ENCODE assay signal across 17 mouse cellular contexts in genomic region chr10:62588616-62589015, GRCm38 (mm10). TPM values are rescaled to one million over a fixed set of nuclear protein-coding genes. Genes with fewer than 3 reads are reported as not detected.
A peak's percentile ranks its signal among the peaks of the same experiment; 100 is the strongest.
DNase-seq lines count a peak whose midpoint lies in the region; ATAC-seq lines count a peak whose summit lies in the region.
"Had no signal": no experiment of that assay in that cellular context is flagged by ENCODE, and none has a peak within 500 bp of the region (broad histone marks: within the 10 kb centered on the region; RNA-seq: fewer than 3 reads in every experiment).

No protein-coding gene starts in this region.

- 68% methylated on average over 4 of the region's 4 CpGs for WGBS in heart, embryonic 11.5 days (ENCODE audit: insufficient replicate concordance)
- 92% methylated on average over 4 of the region's 4 CpGs for WGBS in midbrain, embryonic 11.5 days
- 88% methylated on average over 4 of the region's 4 CpGs for WGBS in midbrain, embryonic 16.5 days

- no peaks in the 10 kb centered on the region for H3K9me3 ChIP-seq in heart, embryonic 11.5 days (replicated peaks; ENCODE audit: control insufficient read depth, low read length)
- H3K9me3 ChIP-seq in midbrain, embryonic 11.5 days (ENCODE audit: control insufficient read depth, low read length), result no peaks in the 10 kb centered on the region
- no peaks in the 10 kb centered on the region for H3K9me3 ChIP-seq in midbrain, embryonic 16.5 days (replicated peaks; ENCODE audit: control insufficient read depth, low read length, poor library complexity, severe bottlenecking)
- H3K9me3 ChIP-seq: heart, embryonic 15.5 days; hindbrain, embryonic 15.5 days; lung, embryonic 15.5 days; neural tube, embryonic 13.5 days had no signal

- H3K36me3 ChIP-seq in heart, embryonic 11.5 days (ENCODE audit: control insufficient read depth, insufficient read depth, low read length), result peaks cover 42% of the 10 kb centered on the region
- peaks cover 56% of the 10 kb centered on the region for H3K36me3 ChIP-seq in midbrain, embryonic 11.5 days (ENCODE audit: control insufficient read depth, insufficient read depth, low read length)
- H3K36me3 ChIP-seq in midbrain, embryonic 16.5 days (ENCODE audit: control insufficient read depth, insufficient read depth, low read length), result peaks cover 60% of the 10 kb centered on the region

- no peak overlapping the region for H3K4me2 ChIP-seq in heart, embryonic 11.5 days
- no peak overlapping the region for H3K4me2 ChIP-seq in midbrain, embryonic 11.5 days
- H3K4me2 ChIP-seq in midbrain, embryonic 16.5 days (ENCODE audit: low read length), result no peak overlapping the region
- H3K4me2 ChIP-seq: heart, embryonic 15.5 days; hindbrain, embryonic 15.5 days; lung, embryonic 15.5 days; neural tube, embryonic 13.5 days had no signal

- H3K4me3 ChIP-seq in heart, embryonic 11.5 days (ENCODE audit: low read depth, low read length), result no peak overlapping the region
- H3K4me3 ChIP-seq in midbrain, embryonic 11.5 days (ENCODE audit: low read depth, low read length), result no peak overlapping the region
- H3K4me3 ChIP-seq in midbrain, embryonic 16.5 days (ENCODE audit: low read depth, low read length), result no peak overlapping the region
- H3K4me3 ChIP-seq: heart, embryonic 15.5 days; hindbrain, embryonic 15.5 days; lung, embryonic 15.5 days; neural tube, embryonic 13.5 days had no signal

- H3K27ac ChIP-seq in heart, embryonic 11.5 days (ENCODE audit: low read depth, low read length), result no peak overlapping the region
- no peak overlapping the region for H3K27ac ChIP-seq in midbrain, embryonic 11.5 days (ENCODE audit: low read depth, low read length)
- no peak overlapping the region for H3K27ac ChIP-seq in midbrain, embryonic 16.5 days (ENCODE audit: low read length)
- H3K27ac ChIP-seq: heart, embryonic 15.5 days; hindbrain, embryonic 15.5 days; lung, embryonic 15.5 days; neural tube, embryonic 13.5 days had no signal

- intact Hi-C loops in heart, postnatal 10 days (cut with DNase I), result no loop called here

- no peaks in the 10 kb centered on the region for H3K4me1 ChIP-seq in heart, embryonic 11.5 days (ENCODE audit: control insufficient read depth, insufficient read depth, low read length)
- H3K4me1 ChIP-seq in midbrain, embryonic 11.5 days (ENCODE audit: control insufficient read depth, insufficient read depth, low read length), result no peaks in the 10 kb centered on the region
- H3K4me1 ChIP-seq in midbrain, embryonic 16.5 days (ENCODE audit: control insufficient read depth, insufficient read depth, low read length), result no peaks in the 10 kb centered on the region
- H3K4me1 ChIP-seq: hindbrain, embryonic 15.5 days; lung, embryonic 15.5 days; neural tube, embryonic 13.5 days had no signal

- DNase-seq in adrenal gland, adult 2 months, result peak; percentile 30
- no peak for DNase-seq in adrenal gland, postnatal 25 days
- peak; percentile 19 to 45 for DNase-seq in heart, postnatal 10 days
- peak; percentile 10 for DNase-seq in midbrain, embryonic 11.5 days (ENCODE audit: low spot score, missing footprints)
- DNase-seq in ovary, postnatal 14 days (ENCODE audit: low spot score), result peak; percentile 29
- no peak for DNase-seq in gastrocnemius, adult 8-10 months (ENCODE audit: low spot score in 2 of 2)
- DNase-seq: gastrocnemius, postnatal 14 days; right cerebral cortex, adult 18-20 months had no signal

- H3K27me3 ChIP-seq in heart, embryonic 11.5 days (ENCODE audit: control insufficient read depth, insufficient read depth, low read length), result no peaks in the 10 kb centered on the region
- H3K27me3 ChIP-seq in midbrain, embryonic 11.5 days (ENCODE audit: control insufficient read depth, insufficient read depth, low read length), result no peaks in the 10 kb centered on the region
- no peaks in the 10 kb centered on the region for H3K27me3 ChIP-seq in midbrain, embryonic 16.5 days (ENCODE audit: control insufficient read depth, insufficient read depth, low read depth, low read length)
- H3K27me3 ChIP-seq: CH12.LX; heart, embryonic 15.5 days; hindbrain, embryonic 15.5 days; lung, embryonic 15.5 days; neural tube, embryonic 13.5 days; Patski had no signal

- no peak for ATAC-seq in heart, embryonic 11.5 days (replicated peaks; ENCODE audit: insufficient number of reproducible peaks, low FRiP score, low TSS enrichment)
- no peak for ATAC-seq in midbrain, embryonic 11.5 days (ENCODE audit: low FRiP score)
- ATAC-seq in midbrain, embryonic 16.5 days, result no peak
- ATAC-seq: intestine, postnatal 0 days; Patski had no signal

- H3K9ac ChIP-seq in heart, embryonic 11.5 days (ENCODE audit: low read depth, low read length), result no peak overlapping the region
- H3K9ac ChIP-seq in midbrain, embryonic 11.5 days (ENCODE audit: low read length), result no peak overlapping the region
- H3K9ac ChIP-seq in midbrain, embryonic 16.5 days (ENCODE audit: low read depth, low read length), result no peak overlapping the region
- H3K9ac ChIP-seq: heart, embryonic 15.5 days; hindbrain, embryonic 15.5 days; lung, embryonic 15.5 days; neural tube, embryonic 13.5 days had no signal

RNA-seq across cellular contexts. Expression of gene Kif1bp, which starts 10.4 kb away (rescaled TPM):
- 10 to 100 TPM; 57.7 to 60.8 TPM for total RNA-seq in adrenal gland, adult 2 months (2021)
- polyA plus RNA-seq in adrenal gland, adult 2 months (2012; rRNA removed), result 64.0 and 74.9 TPM in 2 replicates
- 53.7 and 60.9 TPM in 2 replicates for total RNA-seq in adrenal gland, postnatal 25 days (2021)
- 10 to 100 TPM; 36.0 to 36.5 TPM for total RNA-seq in heart, postnatal 10 days (2021)
- polyA plus RNA-seq in heart, embryonic 11.5 days (2014; fragmentation: Nextera tagmentation; extraction: Ambion mirVana), result 31.1 and 34.0 TPM in 2 replicates
- polyA plus RNA-seq in midbrain, embryonic 11.5 days (2014; fragmentation: Nextera tagmentation; extraction: Ambion mirVana), result 56.2 and 61.1 TPM in 2 replicates
- 72.0 and 72.9 TPM in 2 replicates for polyA plus RNA-seq in midbrain, embryonic 16.5 days (2015; fragmentation: Nextera tagmentation; extraction: Ambion mirVana)
- 10 to 100 TPM; 26.1 to 30.2 (median 28.2) TPM for total RNA-seq in gastrocnemius, adult 8-10 months (2022)

RNA-seq across cellular contexts. Expression of gene Ddx21, which starts 13.5 kb away (rescaled TPM):
- 10 to 100 TPM; 54.7 to 74.4 TPM for total RNA-seq in adrenal gland, adult 2 months (2021)
- 3.4 and 4.7 TPM in 2 replicates for polyA plus RNA-seq in adrenal gland, adult 2 months (2012; rRNA removed)
- 56.8 and 80.6 TPM in 2 replicates for total RNA-seq in adrenal gland, postnatal 25 days (2021)
- total RNA-seq in heart, postnatal 10 days (2021), result 10 to 100 TPM; 36.6 to 38.2 TPM
- polyA plus RNA-seq in heart, embryonic 11.5 days (2014; fragmentation: Nextera tagmentation; extraction: Ambion mirVana), result 20.8 and 21.4 TPM in 2 replicates
- 37.5 and 39.2 TPM in 2 replicates for polyA plus RNA-seq in midbrain, embryonic 11.5 days (2014; fragmentation: Nextera tagmentation; extraction: Ambion mirVana)
- polyA plus RNA-seq in midbrain, embryonic 16.5 days (2015; fragmentation: Nextera tagmentation; extraction: Ambion mirVana), result 14.2 and 14.9 TPM in 2 replicates
- total RNA-seq in gastrocnemius, adult 8-10 months (2022), result 10 to 100 TPM; 28.1 to 37.7 (median 31.0) TPM

Comparison
In these comparisons a context has a peak if more than half of its experiments do, and no peak if none do; other contexts are left out.
1. DNase-seq: peak in adrenal gland, adult 2 months (single experiment), heart, postnatal 10 days (2 of 2), midbrain, embryonic 11.5 days (single experiment) and ovary, postnatal 14 days (single experiment); none in adrenal gland, postnatal 25 days (single experiment) and gastrocnemius, adult 8-10 months (0 of 2).